Mouse (Mus musculus): ENCODE results near the gene Cep41. TPM values are rescaled to one million over a fixed set of nuclear protein-coding genes. Genes with fewer than 3 reads are reported as not detected.

The Cep41 gene
- polyA plus RNA-seq, 1 experiment: 3.4 TPM

DNA sequence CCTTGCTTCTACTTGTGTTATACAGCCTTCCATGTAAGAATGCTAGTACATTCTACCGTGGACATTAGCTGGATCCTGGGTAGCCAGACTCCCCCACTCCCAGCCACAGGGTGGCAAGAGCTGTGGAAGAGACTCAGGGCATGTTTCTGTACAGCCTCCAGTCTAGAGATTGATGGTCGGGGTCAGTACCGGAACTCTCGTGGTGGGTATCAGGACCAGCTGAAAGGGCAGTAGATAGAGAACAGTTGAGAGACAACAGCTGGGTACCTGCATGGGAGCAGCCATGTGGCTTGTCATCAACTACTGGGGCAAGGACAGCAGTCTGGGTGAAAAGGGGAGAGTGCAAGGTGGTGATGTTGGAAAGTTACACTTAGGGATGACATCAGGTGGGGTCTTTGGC is 88.4 kb downstream of the Cep41 start:
- no peak for DNase-seq (ENCODE audit: low read depth, low spot score)
- 88% methylated on average over 4 of the region's 4 CpGs for WGBS

- WGBS: 76% methylated on average over 7 of the region's 7 CpGs
- no peak for DNase-seq (ENCODE audit: low read depth, low spot score)
Measured at GRCm38 (mm10) chr6:30604342-30604867, 89.1 kb downstream of the Cep41 start.

Other genes with a start within 250 kb of the Cep41 start
- gene Tmem209, start 184.0 kb downstream of the Cep41 start, polyA plus RNA-seq (2012; rRNA removed): 25.0 and 28.6 TPM in 2 replicates
- not detected in 2 replicates for gene Ssmem1, start 183.9 kb downstream of the Cep41 start, polyA plus RNA-seq (2012; rRNA removed)
- gene Cpa2, start 152.2 kb downstream of the Cep41 start, polyA plus RNA-seq (2012; rRNA removed): 0.62 and 1.2 TPM in 2 replicates
- not detected in 2 replicates for gene Cpa4, start 125.4 kb downstream of the Cep41 start, polyA plus RNA-seq (2012; rRNA removed)
- gene Cpa5, start 82.7 kb downstream of the Cep41 start, polyA plus RNA-seq (2012; rRNA removed): not detected in 2 replicates
- 0.42 and 0.92 TPM in 2 replicates for gene Cpa1, start 54.5 kb downstream of the Cep41 start, polyA plus RNA-seq (2012; rRNA removed)
- 10.4 and 21.2 TPM in 2 replicates for gene Mest, start 29.8 kb upstream of the Cep41 start, polyA plus RNA-seq (2012; rRNA removed)
- gene Copg2, start 203.0 kb upstream of the Cep41 start, polyA plus RNA-seq (2012; rRNA removed): 11.4 and 13.2 TPM in 2 replicates
- gene Tsga13, start 221.8 kb upstream of the Cep41 start, polyA plus RNA-seq (2012; rRNA removed): not detected in 2 replicates